Mouse (Mus musculus): ENCODE results near the gene Cdk2ap1.
"Not testable (repeated sequence)": the region's sequence is repeated elsewhere in the genome, so short reads cannot be mapped to it uniquely, and the experiment has no call there.

GRCm38 (mm10) chr5:124299307-124299706, 63.6 kb downstream of the Cdk2ap1 start:
- TF ChIP-seq POLR2A (IDR thresholded peaks at IDR 0.05; ENCODE audit: extremely low read depth, insufficient read depth, low read length) = not testable (repeated sequence)
- peak; percentile 65 for TF ChIP-seq CTCF (IDR thresholded peaks at IDR 0.05; ENCODE audit: low read depth, low read length)
